Comparison of ENCODE assay signal across 28 mouse cellular contexts in the genomic region with DNA sequence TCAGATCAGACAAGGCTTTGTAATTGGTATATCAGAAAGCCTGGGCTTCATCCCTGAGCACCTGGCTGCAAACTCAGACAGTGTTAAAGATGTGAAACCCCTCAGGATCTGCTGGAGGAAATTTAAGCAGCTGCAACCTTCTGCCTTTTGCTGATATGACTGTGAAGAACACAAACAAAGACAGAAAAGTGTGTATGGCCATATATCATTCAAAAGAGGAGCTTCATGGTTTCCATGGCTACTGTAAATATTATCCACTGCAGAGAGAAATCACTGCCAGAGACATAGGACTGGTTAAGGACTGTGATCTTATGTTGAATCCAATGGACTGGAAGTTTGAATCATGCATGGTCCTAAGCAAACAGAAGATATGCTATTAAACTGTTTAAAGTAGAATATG.
"Had no signal": no experiment of that assay in that cellular context is flagged by ENCODE, and none has a peak within 500 bp of the region (broad histone marks: within the 10 kb centered on the region; RNA-seq: fewer than 3 reads in every experiment).

No protein-coding gene starts in this region.

- H3K27ac ChIP-seq: gastrocnemius, adult 2 months; heart, adult 2 months; heart, embryonic 13.5 days; heart, embryonic 15.5 days; hindbrain, embryonic 10.5 days; hindbrain, embryonic 12.5 days; hindbrain, embryonic 14.5 days; kidney, embryonic 15.5 days; layer of hippocampus, adult 2 months; left cerebral cortex, adult 2 months; limb, embryonic 10.5 days; limb, embryonic 12.5 days; liver, embryonic 13.5 days had no signal

- H3K4me1 ChIP-seq: heart, embryonic 15.5 days; hindbrain, embryonic 10.5 days; hindbrain, embryonic 12.5 days; limb, embryonic 10.5 days; limb, embryonic 12.5 days had no signal

- H3K9me3 ChIP-seq: heart, embryonic 13.5 days; heart, embryonic 15.5 days; hindbrain, embryonic 10.5 days; hindbrain, embryonic 12.5 days; kidney, embryonic 15.5 days; limb, embryonic 10.5 days; limb, embryonic 12.5 days; liver, embryonic 13.5 days had no signal

- H3K4me2 ChIP-seq: heart, embryonic 11.5 days; heart, embryonic 13.5 days; heart, embryonic 15.5 days; hindbrain, embryonic 12.5 days; hindbrain, embryonic 14.5 days; kidney, embryonic 15.5 days; limb, embryonic 12.5 days; liver, embryonic 11.5 days; liver, embryonic 13.5 days had no signal

- H3K4me3 ChIP-seq: gastrocnemius, adult 2 months; heart, adult 2 months; heart, embryonic 13.5 days; heart, embryonic 15.5 days; hindbrain, embryonic 10.5 days; hindbrain, embryonic 12.5 days; kidney, embryonic 15.5 days; layer of hippocampus, adult 2 months; left cerebral cortex, adult 2 months; limb, embryonic 10.5 days; limb, embryonic 12.5 days; liver, embryonic 13.5 days had no signal

- ATAC-seq: hindbrain, embryonic 16.5 days; inflammation-experienced regulatory T-cells, adult 6 months; intestine, postnatal 0 days had no signal

- H3K9ac ChIP-seq: heart, embryonic 13.5 days; heart, embryonic 15.5 days; hindbrain, embryonic 12.5 days; hindbrain, embryonic 14.5 days; kidney, embryonic 15.5 days; limb, embryonic 12.5 days; liver, embryonic 13.5 days had no signal

- H3K27me3 ChIP-seq: heart, embryonic 13.5 days; heart, embryonic 15.5 days; hindbrain, embryonic 12.5 days; kidney, embryonic 15.5 days; limb, embryonic 12.5 days; liver, embryonic 13.5 days had no signal

- DNase-seq: gastrocnemius, adult 2 months; gastrocnemius, postnatal 10 days; gastrocnemius, postnatal 25 days; heart, adult 2 months; heart, postnatal 14 days; heart, postnatal 4 days; kidney, adult 2 months; kidney, adult 9 months; kidney, postnatal 10 days; kidney, postnatal 25 days; kidney, postnatal 4 days; liver; liver, embryonic 13.5 days had no signal

- H3K36me3 ChIP-seq: heart, embryonic 13.5 days; heart, embryonic 15.5 days; hindbrain, embryonic 10.5 days; hindbrain, embryonic 12.5 days; kidney, embryonic 15.5 days; limb, embryonic 10.5 days; limb, embryonic 12.5 days; liver, embryonic 13.5 days had no signal
